Mouse (Mus musculus): ENCODE results near the gene Rab8a.

The Rab8a gene

DNA sequence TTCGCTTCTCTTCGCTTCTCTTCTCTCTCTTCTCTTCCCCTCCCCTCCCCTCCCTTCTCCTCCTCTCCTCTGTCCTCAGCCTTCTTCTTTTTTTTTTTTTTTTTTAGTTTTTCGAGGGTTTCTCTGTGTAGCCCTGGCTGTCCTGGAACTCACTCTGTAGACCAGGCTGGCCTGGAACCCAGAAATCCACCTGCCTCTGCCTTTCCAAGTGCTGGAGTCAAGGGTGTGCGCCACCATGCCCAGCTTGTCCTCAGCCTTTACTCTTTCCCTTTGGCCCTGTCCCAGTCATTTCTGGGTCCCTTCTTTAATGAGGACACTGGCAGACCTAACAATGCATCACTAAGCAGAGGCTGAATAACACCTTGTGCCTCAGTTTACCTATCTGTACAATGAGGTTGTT is 52.5 kb downstream of the Rab8a start, which contains the start of gene Gm11034:
Gene Gm11034, minus strand, starts transcription at position 101 of the 400 bp plus-strand sequence.
- DNase-seq: no peak

DNA sequence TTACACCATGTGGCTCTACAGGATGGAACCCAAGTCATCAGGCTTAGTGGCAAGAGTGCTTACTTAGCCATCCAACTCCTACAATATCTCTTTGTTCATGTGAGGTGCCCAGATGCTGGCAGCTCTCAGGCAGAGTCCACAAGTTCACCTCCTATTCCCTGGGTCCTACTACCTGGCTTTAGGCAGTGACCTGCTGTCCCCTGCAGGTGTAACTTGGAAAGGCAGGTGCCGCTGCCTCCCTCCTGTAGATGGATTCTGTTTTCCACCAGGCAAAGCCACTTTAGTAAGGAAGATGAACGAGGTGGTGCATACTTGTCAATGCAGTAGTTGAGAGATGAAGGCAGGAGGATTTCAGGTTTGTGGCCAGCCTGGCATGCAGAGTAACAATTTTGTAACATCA is 54.1 kb downstream of the Rab8a start:
- peak; percentile 63 to 79 for DNase-seq

DNA sequence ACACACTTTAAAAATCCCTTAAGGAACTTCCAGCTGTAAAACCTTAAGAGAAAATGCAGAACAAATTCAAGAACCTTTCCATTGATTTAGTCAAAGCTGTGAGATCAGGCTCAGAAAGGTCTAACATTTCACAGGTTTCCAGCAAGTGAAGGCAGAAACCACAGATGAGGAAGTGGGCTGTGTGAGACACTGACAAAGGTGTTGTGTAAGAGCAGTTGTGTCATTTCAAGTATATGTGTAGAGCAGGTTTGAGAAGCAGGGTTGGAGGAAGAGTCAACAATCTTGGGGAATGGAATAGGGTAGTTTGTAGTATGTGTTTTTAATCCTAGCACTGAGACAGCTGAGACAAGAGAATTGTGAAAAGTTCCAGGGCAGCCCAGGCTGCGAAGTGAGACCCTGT is 54.9 kb downstream of the Rab8a start:
- no peak for DNase-seq

DNA sequence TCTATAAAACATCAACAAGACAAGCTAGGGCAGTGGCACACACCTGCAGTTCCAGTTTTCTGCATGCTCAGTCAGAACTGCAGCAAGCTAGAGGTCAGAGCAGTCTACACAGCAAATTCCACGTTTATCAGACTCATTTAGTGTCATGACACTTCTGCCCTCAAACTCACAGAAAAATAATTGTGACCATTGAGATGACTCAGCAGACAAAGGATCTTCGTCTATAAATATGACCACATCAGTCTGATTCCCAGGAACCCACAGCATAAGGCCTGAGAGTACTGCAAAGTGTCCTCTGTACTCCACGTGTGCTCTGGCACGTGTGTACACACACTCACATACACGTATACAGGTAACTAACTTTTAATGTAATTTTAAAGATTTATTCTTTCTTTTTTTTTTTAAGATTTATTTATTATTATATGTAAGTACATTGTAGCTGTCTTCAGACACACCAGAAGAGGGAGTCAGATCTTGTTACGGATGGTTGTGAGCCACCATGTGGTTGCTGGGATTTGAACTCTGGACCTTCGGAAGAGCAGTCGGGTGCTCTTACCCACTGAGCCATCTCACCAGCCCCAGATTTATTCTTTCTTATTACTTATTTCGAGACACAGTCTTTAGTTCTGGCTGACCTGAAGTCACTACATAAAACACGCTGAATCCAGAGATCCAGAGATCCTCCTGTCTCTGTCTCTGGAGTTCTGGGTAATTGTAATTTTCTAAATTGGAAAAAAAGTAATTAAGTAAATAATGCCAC is 58.0 kb downstream of the Rab8a start:
- no peak for DNase-seq

DNA sequence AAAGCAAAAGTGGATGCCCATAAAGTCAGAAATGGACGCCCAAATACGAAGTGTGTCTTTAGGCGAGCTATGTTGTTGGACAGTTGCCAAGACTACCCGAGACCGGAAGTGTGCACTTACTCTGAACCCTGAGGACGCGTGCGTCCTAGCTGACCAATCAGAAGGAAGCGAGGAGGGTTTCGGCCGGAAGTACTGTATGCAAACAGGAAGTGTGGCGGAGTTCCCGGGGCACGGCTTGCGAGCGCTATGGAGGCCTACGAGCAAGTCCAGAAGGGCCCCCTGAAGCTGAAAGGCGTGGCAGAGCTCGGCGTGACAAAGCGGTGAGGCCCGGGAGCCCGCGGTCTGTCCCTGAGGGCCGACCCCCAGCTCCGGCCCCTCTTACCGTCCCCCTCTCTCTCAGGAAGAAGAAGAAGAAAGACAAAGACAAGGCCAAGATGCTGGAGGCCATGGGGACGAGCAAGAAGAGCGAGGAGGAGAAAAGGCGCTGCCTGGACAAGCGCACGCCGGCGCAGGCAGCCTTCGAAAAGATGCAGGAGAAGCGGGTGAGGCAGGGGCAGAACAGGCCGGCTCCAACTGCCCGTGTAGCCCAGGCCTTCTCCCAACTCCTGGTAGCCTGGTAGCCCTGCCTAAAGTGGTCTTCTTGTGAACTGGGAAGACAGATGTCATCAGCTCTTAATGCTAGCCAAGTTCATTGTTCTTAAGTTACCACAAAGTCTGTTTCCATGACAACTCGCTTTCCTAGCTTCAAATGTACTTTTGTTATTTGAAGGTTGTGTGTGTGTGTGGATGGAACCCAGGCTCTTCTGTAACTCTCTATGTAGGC is 58.8 kb downstream of the Rab8a start, which contains the start of gene Fam32a:
Gene Fam32a, plus strand, starts transcription at position 190 of the 823 bp plus-strand sequence.
- DNase-seq: peak; percentile 91 to 95

DNA sequence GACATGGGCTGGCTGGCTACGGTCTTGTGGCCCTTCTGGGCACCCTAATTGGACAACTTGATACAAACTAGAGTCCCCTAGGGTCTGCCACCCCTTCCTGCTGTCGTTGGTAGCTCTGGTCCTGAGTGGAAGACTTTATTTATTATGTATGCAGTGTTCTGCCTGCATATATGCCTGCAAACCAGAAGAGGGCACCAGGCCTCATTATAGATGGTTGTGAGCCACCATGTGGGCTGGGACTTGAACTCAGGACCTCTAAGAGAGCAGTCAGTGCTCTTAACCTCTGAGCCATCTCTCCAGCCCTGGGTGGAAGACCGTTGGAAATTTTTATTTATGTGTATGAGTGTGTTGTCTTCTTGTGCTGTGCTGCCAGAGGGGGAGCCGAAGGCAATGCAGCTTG is 59.8 kb downstream of the Rab8a start:
- no peak for DNase-seq

DNA sequence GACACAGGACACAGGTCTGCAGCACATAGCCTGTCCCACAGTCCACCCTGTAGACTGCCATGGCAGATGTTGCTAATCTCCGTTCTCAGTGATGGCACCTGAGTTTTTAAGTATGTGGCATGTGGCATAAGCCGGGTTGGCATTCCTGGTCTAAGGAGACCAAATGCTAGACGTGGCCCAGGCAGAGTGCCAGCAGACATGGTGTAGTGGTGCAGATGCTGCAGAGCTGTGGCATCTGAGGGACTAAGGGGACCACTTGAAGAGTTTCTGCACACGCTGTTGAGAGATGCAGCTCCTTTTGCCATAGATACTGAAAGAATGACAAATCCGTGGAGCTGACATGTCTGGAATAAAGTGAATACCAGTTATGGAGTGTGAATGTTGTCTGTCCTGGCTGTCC is 61.7 kb downstream of the Rab8a start:
- no peak for DNase-seq
